Mouse (Mus musculus) embryonic facial prominence, embryonic 13.5 days (tissue): ENCODE measurements at regions not wholly inside any gene's neighbourhood (a gene's known extent, or its start where the extent isn't known, plus 50 kb on each side); places are given as distances from the start of the nearest gene placed in this dataset.
"Not testable (repeated sequence)": the region's sequence is repeated elsewhere in the genome, so short reads cannot be mapped to it uniquely, and the experiment has no call there.

Source experiments
- ATAC-seq: fragments of 200-750 bp; cut with Nextera tagmentation; 2 replicates; pipeline ENCODE4 v1.8.0; 2017; ENCODE audit warnings: low read depth; ENCODE audit not compliant: insufficient number of reproducible peaks, insufficient read depth, low FRiP score, low TSS enrichment
- H3K27ac ChIP-seq: fragments of 300-500 bp; sonication (generic); 2 replicates; pipeline ENCODE4 v1.5.1; 2015; ENCODE audit warnings: moderate library complexity, mild to moderate bottlenecking, inconsistent platforms
- H3K27me3 ChIP-seq: fragments of 300-500 bp; sonication (generic); 2 replicates; pipeline ENCODE4 v1.6.1; 2015; ENCODE audit warnings: mild to moderate bottlenecking, inconsistent platforms
- H3K36me3 ChIP-seq: fragments of 300-500 bp; sonication (generic); 2 replicates; pipeline ENCODE4 v1.6.1; 2015; ENCODE audit warnings: mild to moderate bottlenecking, inconsistent platforms
- H3K4me1 ChIP-seq: fragments of 300-500 bp; sonication (generic); 2 replicates; pipeline ENCODE4 v1.6.1; 2015; ENCODE audit warnings: inconsistent platforms
- H3K4me2 ChIP-seq: fragments of 300-500 bp; sonication (generic); 2 replicates; pipeline ENCODE4 v1.6.1; 2015; ENCODE audit warnings: moderate library complexity, mild to moderate bottlenecking, inconsistent platforms
- H3K4me3 ChIP-seq: fragments of 300-500 bp; sonication (generic); 2 replicates; pipeline ENCODE4 v1.5.1; 2015; ENCODE audit warnings: mild to moderate bottlenecking, inconsistent platforms
- H3K9ac ChIP-seq: fragments of 300-500 bp; sonication (generic); 2 replicates; pipeline ENCODE4 v1.6.1; 2015; ENCODE audit warnings: mild to moderate bottlenecking, inconsistent platforms
- H3K9me3 ChIP-seq: fragments of 300-500 bp; sonication (generic); 2 replicates; pipeline ENCODE4 v1.6.1; 2016; ENCODE audit warnings: inconsistent platforms
- WGBS: fragments of 180-500 bp; shearing (Covaris S2); methylation state at CpG from one replicate; pipeline ENCODE4 v1.1.7; 2015; ENCODE audit warnings: mixed read lengths; 5-methylcytosine and 5-hydroxymethylcytosine counted together

GRCm38 (mm10) chr13:52284026-52284801 lies 246.9 kb downstream of the Diras2 start:
- Histone ChIP-seq H3K4me2 (no peak overlapping the region), H3K36me3 (no peaks in the 10 kb centered on the region), H3K4me1 (no peaks in the 10 kb centered on the region), H3K9me3 (no peaks in the 10 kb centered on the region), H3K27me3 (no peaks in the 10 kb centered on the region; the same call in 1 of the 2 replicates), H3K4me3 (no peak overlapping the region), H3K27ac (no peak overlapping the region), H3K9ac (no peak overlapping the region)
- no peak for ATAC-seq
- WGBS, result 77% methylated on average over 12 of the region's 12 CpGs

- Histone ChIP-seq H3K4me2 (no peak overlapping the region), H3K27me3 (no peaks in the 10 kb centered on the region), H3K36me3 (no peaks in the 10 kb centered on the region), H3K9ac (no peak overlapping the region), H3K9me3 (no peaks in the 10 kb centered on the region), H3K27ac (no peak overlapping the region), H3K4me3 (no peak overlapping the region), H3K4me1 (no peaks in the 10 kb centered on the region)
- ATAC-seq, result no peak
- 49% methylated on average over 6 of the region's 6 CpGs for whole genome bisulfite sequencing
These were observed 242.7 kb downstream of the Diras2 start for GRCm38 (mm10) chr13:52288400-52288799.

GRCm38 (mm10) chr13:52295847-52296246 lies 235.2 kb downstream of the Diras2 start:
- Histone ChIP-seq H3K9me3 (no peaks in the 10 kb centered on the region), H3K4me1 (no peaks in the 10 kb centered on the region), H3K36me3 (no peaks in the 10 kb centered on the region), H3K9ac (no peak overlapping the region), H3K27me3 (no peaks in the 10 kb centered on the region), H3K27ac (no peak overlapping the region), H3K4me2 (no peak overlapping the region), H3K4me3 (no peak overlapping the region)
- WGBS, result 93% methylated on average over 15 of the region's 15 CpGs
- ATAC-seq, result no peak

GRCm38 (mm10) chr13:52296541-52297276 lies 234.4 kb downstream of the Diras2 start:
- Histone ChIP-seq H3K27ac (no peak overlapping the region), H3K27me3 (no peaks in the 10 kb centered on the region), H3K4me3 (no peak overlapping the region), H3K4me1 (no peaks in the 10 kb centered on the region), H3K9me3 (no peaks in the 10 kb centered on the region), H3K36me3 (no peaks in the 10 kb centered on the region), H3K4me2 (no peak overlapping the region), H3K9ac (no peak overlapping the region)
- 82% methylated on average over 9 of the region's 9 CpGs for WGBS
- no peak for ATAC-seq

GRCm38 (mm10) chr13:52297277-52297623 lies 233.8 kb downstream of the Diras2 start:
- WGBS, result 69% methylated on average over 7 of the region's 7 CpGs
- Histone ChIP-seq H3K27me3 (no peaks in the 10 kb centered on the region), H3K4me3 (no peak overlapping the region), H3K9ac (no peak overlapping the region), H3K36me3 (no peaks in the 10 kb centered on the region), H3K4me1 (no peaks in the 10 kb centered on the region), H3K27ac (no peak overlapping the region), H3K9me3 (no peaks in the 10 kb centered on the region), H3K4me2 (no peak overlapping the region)
- no peak for ATAC-seq

GRCm38 (mm10) chr13:52298362-52298761 lies 232.7 kb downstream of the Diras2 start:
- no peak overlapping the region for H3K4me3 ChIP-seq
- no peak overlapping the region for H3K9ac ChIP-seq
- WGBS, result 50% methylated on average over 5 of the region's 5 CpGs
- no peaks in the 10 kb centered on the region for H3K27me3 ChIP-seq
- no peaks in the 10 kb centered on the region for H3K36me3 ChIP-seq
- no peak overlapping the region for H3K27ac ChIP-seq
- no peaks in the 10 kb centered on the region for H3K4me1 ChIP-seq
- H3K9me3 ChIP-seq, result no peaks in the 10 kb centered on the region
- no peak overlapping the region for H3K4me2 ChIP-seq
- no peak for ATAC-seq

GRCm38 (mm10) chr13:52305328-52305727 lies 225.8 kb downstream of the Diras2 start:
- not testable (repeated sequence) for H3K36me3 ChIP-seq, H3K27ac ChIP-seq, H3K9me3 ChIP-seq, H3K4me1 ChIP-seq, H3K4me2 ChIP-seq, ATAC-seq, H3K27me3 ChIP-seq, H3K9ac ChIP-seq, H3K4me3 ChIP-seq

- no peak overlapping the region for H3K9ac ChIP-seq
- H3K4me2 ChIP-seq, result no peak overlapping the region
- no peak for ATAC-seq
- H3K4me1 ChIP-seq, result no peaks in the 10 kb centered on the region
- 46% methylated on average over 9 of the region's 9 CpGs for WGBS
- no peaks in the 10 kb centered on the region for H3K27me3 ChIP-seq
- no peak overlapping the region for H3K4me3 ChIP-seq
- H3K27ac ChIP-seq, result no peak overlapping the region
- H3K36me3 ChIP-seq, result no peaks in the 10 kb centered on the region
- no peaks in the 10 kb centered on the region for H3K9me3 ChIP-seq
These were observed 224.2 kb downstream of the Diras2 start for GRCm38 (mm10) chr13:52306783-52307440.

- ATAC-seq, result no peak
- Histone ChIP-seq H3K27ac (no peak overlapping the region), H3K4me3 (no peak overlapping the region), H3K9ac (no peak overlapping the region), H3K4me1 (no peaks in the 10 kb centered on the region), H3K9me3 (no peaks in the 10 kb centered on the region), H3K27me3 (no peaks in the 10 kb centered on the region), H3K36me3 (no peaks in the 10 kb centered on the region), H3K4me2 (no peak overlapping the region)
- 41% methylated on average over 2 of the region's 2 CpGs for WGBS
These were observed 220.1 kb downstream of the Diras2 start for GRCm38 (mm10) chr13:52310954-52311353.

- no peaks in the 10 kb centered on the region for H3K27me3 ChIP-seq
- H3K36me3 ChIP-seq, result no peaks in the 10 kb centered on the region
- ATAC-seq, result no peak
- no peak overlapping the region for H3K9ac ChIP-seq
- no peaks in the 10 kb centered on the region for H3K4me1 ChIP-seq
- no peak overlapping the region for H3K4me2 ChIP-seq
- H3K9me3 ChIP-seq, result no peaks in the 10 kb centered on the region
- no peak overlapping the region for H3K4me3 ChIP-seq
- 84% methylated on average over 2 of the region's 2 CpGs for WGBS
- no peak overlapping the region for H3K27ac ChIP-seq
These were observed 212.8 kb downstream of the Diras2 start for GRCm38 (mm10) chr13:52318276-52318675.

- 62% methylated on average over 3 of the region's 3 CpGs for WGBS
- 0 out of 2 replicates have a peak, but pooled peaks cover 2% of the 10 kb centered on the region for H3K4me1 ChIP-seq
- no peak overlapping the region for H3K27ac ChIP-seq
- H3K4me2 ChIP-seq, result no peak overlapping the region
- H3K9me3 ChIP-seq, result no peaks in the 10 kb centered on the region
- no peaks in the 10 kb centered on the region for H3K36me3 ChIP-seq
- no peak overlapping the region for H3K9ac ChIP-seq
- no peak for ATAC-seq
- no peaks in the 10 kb centered on the region for H3K27me3 ChIP-seq
- no peak overlapping the region for H3K4me3 ChIP-seq
These were observed 207.4 kb downstream of the Diras2 start for GRCm38 (mm10) chr13:52323691-52324090.

- H3K9me3 ChIP-seq, H3K4me3 ChIP-seq, H3K27me3 ChIP-seq, H3K4me1 ChIP-seq, H3K4me2 ChIP-seq, H3K27ac ChIP-seq, H3K9ac ChIP-seq, ATAC-seq, H3K36me3 ChIP-seq: not testable (repeated sequence)
- 79% methylated on average over 3 of the region's 3 CpGs for WGBS
These were observed 206.7 kb downstream of the Diras2 start for GRCm38 (mm10) chr13:52324378-52324777.
